In the genomic region with DNA sequence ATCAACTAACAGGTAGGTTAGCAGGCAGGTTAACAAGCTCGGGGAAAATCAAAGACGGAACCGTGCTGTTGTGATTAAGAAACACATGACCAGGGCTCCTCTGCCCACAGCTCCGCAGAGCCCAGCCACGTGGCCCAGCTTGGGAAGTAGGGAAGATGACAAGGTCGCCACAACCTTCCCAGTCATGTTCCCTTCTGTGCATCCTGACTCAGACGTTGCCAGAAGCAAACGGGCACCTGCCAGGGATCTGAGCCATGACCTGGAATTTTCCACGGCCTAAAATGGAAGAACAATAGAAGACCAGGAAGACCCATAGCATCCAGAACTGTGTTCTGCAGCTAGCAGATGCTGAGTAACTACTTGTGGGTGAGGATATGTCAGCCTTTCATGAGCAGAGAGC, we compare ENCODE assay signal across 14 mouse cellular contexts. TPM values are rescaled to one million over a fixed set of nuclear protein-coding genes. Genes with fewer than 3 reads are reported as not detected.
DNase-seq lines count a peak whose midpoint lies in the region; ATAC-seq lines count a peak whose summit lies in the region.
"Had no signal": no experiment of that assay in that cellular context is flagged by ENCODE, and none has a peak within 500 bp of the region (broad histone marks: within the 10 kb centered on the region; RNA-seq: fewer than 3 reads in every experiment).

No protein-coding gene starts in this region.

- H3K27ac ChIP-seq in kidney, embryonic 14.5 days (ENCODE audit: low read depth, low read length): no peak overlapping the region
- H3K27ac ChIP-seq: intestine, embryonic 15.5 days had no signal

- ATAC-seq in kidney, embryonic 14.5 days (ENCODE audit: low FRiP score, low TSS enrichment): no peak
- ATAC-seq: intestine, embryonic 15.5 days had no signal

- peaks cover 10% of the 10 kb centered on the region for H3K4me1 ChIP-seq in kidney, embryonic 14.5 days (ENCODE audit: control insufficient read depth, insufficient read depth, low read length)
- H3K4me1 ChIP-seq: intestine, embryonic 15.5 days had no signal

- H3K9me3 ChIP-seq in kidney, embryonic 14.5 days (ENCODE audit: control insufficient read depth, low read length): 0 out of 2 replicates have a peak, but pooled peaks cover under 1% of the 10 kb centered on the region
- H3K9me3 ChIP-seq: embryonic facial prominence, embryonic 15.5 days; heart, embryonic 15.5 days; intestine, embryonic 15.5 days had no signal

- H3K9ac ChIP-seq in kidney, embryonic 14.5 days (ENCODE audit: low read depth, low read length): no peak overlapping the region
- H3K9ac ChIP-seq: embryonic facial prominence, embryonic 15.5 days; forebrain, postnatal 0 days; heart, embryonic 15.5 days; intestine, embryonic 15.5 days had no signal

- no peak overlapping the region for H3K4me3 ChIP-seq in kidney, embryonic 14.5 days (ENCODE audit: low read length)
- H3K4me3 ChIP-seq: embryonic facial prominence, embryonic 15.5 days; heart, embryonic 15.5 days; intestine, embryonic 15.5 days had no signal

- H3K4me2 ChIP-seq in kidney, embryonic 14.5 days (replicated peaks; ENCODE audit: low read depth, low read length): no peak overlapping the region
- H3K4me2 ChIP-seq: embryonic facial prominence, embryonic 15.5 days; intestine, embryonic 15.5 days had no signal

- intact Hi-C loops in heart, postnatal 14 days (cut with DNase I): no loop called here

- peak; percentile 44 for DNase-seq in kidney, adult 11 months
- DNase-seq in adrenal gland, postnatal 14 days: peak; percentile 61
- DNase-seq in cerebellum, adult 9-10 months: peak; percentile 87
- DNase-seq in heart, postnatal 14 days: peak; percentile 28 to 43
- no peak for DNase-seq in thymus, postnatal 14 days
- no peak for DNase-seq in spleen, adult 12 weeks (ENCODE audit: low spot score)
- DNase-seq in spleen, postnatal 10 days (ENCODE audit: low spot score in 2 of 2): no peak
- DNase-seq: forebrain, postnatal 0 days; lung, postnatal 4 days; thymus, postnatal 25 days had no signal

- WGBS in kidney, embryonic 14.5 days: 78% methylated on average over 9 of the region's 9 CpGs

- H3K36me3 ChIP-seq in kidney, embryonic 14.5 days (ENCODE audit: control insufficient read depth, insufficient read depth, low read length): no peaks in the 10 kb centered on the region
- H3K36me3 ChIP-seq: embryonic facial prominence, embryonic 15.5 days; heart, embryonic 15.5 days; intestine, embryonic 15.5 days had no signal

- peaks cover 2% of the 10 kb centered on the region; the same call in 1 of the 2 replicates for H3K27me3 ChIP-seq in kidney, embryonic 14.5 days (ENCODE audit: control insufficient read depth, insufficient read depth, low read length)
- H3K27me3 ChIP-seq: embryonic facial prominence, embryonic 15.5 days; heart, embryonic 15.5 days; intestine, embryonic 15.5 days had no signal

RNA-seq across cellular contexts. Expression of gene Gfod1, which starts 32.5 kb away (rescaled TPM):
- polyA plus RNA-seq in kidney, embryonic 14.5 days (2014; fragmentation: Nextera tagmentation; extraction: Ambion mirVana): 0.41 and 0.56 TPM in 2 replicates
- 10.5 and 11.0 TPM in 2 replicates for total RNA-seq in adrenal gland, postnatal 14 days (2021)
- total RNA-seq in heart, postnatal 14 days (2021): 10 to 100 TPM; 31.8 to 32.0 TPM

Comparison
In these comparisons a context has a peak if more than half of its experiments do, and no peak if none do; other contexts are left out.
1. DNase-seq: peak in kidney, adult 11 months (single experiment), adrenal gland, postnatal 14 days (single experiment), cerebellum, adult 9-10 months (single experiment) and heart, postnatal 14 days (2 of 2); none in thymus, postnatal 14 days (single experiment), spleen, adult 12 weeks (single experiment) and spleen, postnatal 10 days (0 of 2).